Mouse (Mus musculus) c-Kit-negative CD71-positive TER-119-positive erythroid progenitor cells, embryonic 14.5 days (primary cell): ENCODE measurements around the gene A730009L09Rik.

Source experiments
- DNase-seq: peaks from one replicate; pipeline ENCODE4 v3.0.0-alpha.2; 2013; ENCODE audit warnings: low read depth, low spot score

A730009L09Rik gene

DNA sequence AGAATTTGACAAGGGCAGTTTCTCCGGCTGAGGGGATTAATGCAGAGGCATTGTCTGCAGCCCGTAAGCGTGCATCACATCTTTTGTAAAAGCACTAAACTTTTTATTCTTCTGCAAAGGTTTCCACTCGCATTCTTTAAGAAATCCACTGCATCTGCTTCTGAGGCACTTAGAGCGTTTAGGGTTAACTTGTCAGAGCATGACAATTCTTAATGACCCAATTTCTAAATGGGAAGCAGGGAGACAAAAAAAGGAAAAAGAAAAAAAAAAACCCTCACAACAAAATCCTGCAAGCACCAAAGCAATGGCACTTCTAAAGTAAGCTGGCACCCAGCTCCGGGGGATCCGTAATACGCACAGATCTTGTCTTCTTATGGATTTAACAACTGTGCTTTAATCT, at the start of gene A730009L09Rik:
TSS of gene A730009L09Rik (plus strand) at position 301 of the 400 bp plus-strand sequence.
- no peak for DNase-seq

DNA sequence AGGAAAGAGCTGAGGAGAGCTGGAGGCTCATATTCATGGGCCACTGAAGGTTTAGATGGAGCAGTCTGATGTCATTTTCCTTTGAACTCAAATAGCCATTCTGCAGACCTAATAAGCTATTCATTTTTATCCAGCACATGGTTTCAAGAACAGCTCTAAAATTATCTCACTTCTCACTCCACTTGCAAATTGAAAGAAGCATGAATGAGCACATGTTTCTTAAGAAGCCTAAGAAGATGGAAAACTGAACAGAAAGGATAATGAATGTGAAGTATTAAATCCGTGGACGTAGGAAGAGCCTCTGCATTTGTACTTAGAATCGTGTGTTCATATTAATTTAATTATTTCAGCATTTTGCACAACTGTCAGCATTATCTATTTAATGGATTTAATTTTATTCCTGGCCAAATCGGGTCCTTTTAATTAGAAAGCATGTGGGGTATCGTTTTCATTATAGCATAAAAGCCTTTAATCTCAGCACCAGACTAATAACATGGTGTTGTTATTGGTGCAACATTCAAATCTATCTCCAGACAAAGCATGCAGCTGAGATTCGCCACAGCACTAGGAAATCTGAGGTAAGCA, 49.2 kb upstream of the A730009L09Rik start:
- DNase-seq: no peak

DNA sequence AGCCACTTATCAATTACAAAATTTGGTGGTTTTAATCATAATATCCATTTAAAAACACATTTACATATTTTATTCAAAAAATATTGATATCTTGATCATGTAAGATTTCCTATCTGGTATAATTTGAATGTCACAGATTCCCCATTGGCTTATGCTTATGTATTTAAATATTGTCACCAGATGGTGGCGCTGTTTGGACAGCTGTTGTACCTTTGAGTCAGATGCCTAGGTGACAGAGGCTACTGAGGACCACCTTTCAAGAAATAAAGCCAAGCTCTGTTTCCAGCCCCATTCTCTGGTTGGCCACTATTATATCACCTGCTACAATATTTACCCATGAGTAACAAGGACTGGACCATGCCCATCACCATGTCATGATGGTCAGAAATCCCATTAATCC, 46.0 kb upstream of the A730009L09Rik start:
- no peak for DNase-seq

DNA sequence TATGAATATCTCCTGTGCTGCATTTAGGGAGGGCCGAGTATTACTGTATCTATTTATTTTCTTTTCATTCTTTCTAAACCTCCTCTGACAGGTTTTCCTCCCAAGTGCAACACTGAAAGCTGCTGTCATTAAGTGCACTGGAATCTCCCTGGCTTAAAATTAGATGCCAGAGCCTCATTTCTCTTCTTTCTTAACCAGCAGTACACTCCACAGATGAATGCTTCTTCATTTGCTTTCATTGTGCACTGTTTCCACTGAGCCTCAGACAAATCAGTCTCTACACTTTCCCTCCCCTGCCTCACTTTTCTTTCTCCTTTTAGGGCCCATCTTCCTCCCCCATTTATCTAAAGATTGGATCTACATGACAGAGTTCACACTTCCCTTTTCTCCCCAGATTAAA, 44.9 kb upstream of the A730009L09Rik start:
- no peak for DNase-seq

DNA sequence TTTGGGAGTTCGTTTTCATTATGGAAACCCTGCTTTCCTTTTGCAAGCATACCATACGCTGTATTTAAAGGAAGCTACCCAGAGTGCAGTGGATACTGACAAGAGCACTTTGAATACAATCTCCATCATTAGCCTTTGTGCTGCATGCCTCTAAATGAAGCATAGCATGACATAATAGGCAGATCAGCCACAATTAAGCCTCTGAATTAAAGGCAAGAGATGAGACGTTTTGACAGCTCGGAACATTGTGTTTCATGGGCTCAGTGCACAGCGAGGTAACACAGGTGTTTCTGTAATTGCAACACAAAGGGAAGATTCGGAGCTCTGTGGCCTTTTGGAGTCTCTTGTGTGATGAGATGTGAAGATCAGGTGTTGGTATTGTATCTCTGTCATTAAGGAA, 41.5 kb upstream of the A730009L09Rik start:
- DNase-seq: no peak

DNA sequence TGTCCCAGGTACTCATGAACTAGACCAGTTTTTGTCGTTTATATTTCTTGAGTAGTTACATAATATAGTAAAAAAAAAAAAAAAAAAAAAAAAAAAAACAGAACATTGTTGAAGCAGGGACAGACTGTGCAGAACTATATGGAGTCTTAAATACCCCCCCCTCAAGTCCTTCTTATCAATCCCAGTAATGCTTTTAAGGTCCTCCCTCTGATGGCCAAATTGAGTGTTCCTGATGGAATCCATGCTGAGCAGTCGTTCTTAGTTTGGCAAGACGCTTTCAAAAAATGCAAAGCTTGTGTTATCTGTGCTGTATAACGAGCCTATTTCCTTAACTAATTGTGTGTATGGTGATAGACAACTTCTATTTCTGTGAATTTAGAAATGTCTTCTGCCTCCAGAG, 40.2 kb upstream of the A730009L09Rik start:
- no peak for DNase-seq

DNA sequence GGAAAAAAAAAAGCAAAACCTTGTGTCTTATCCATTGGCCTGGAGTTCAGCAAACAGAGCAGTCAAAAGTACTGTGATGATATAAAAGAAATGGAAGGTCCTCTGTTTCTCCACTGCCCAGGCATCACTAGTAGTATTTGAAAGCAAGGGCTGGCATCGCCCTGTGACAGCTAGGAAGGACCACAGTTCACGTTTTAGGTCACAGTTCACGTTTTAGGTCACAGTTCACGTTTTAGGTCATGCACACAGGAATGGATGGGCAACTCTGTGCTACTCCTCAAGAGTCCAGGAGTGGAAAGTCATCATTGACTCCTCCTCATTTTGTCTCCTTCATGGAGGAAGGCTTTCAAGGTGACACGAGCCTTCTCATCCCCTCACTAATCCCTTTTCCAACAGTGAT, 38.0 kb upstream of the A730009L09Rik start:
- no peak for DNase-seq

DNA sequence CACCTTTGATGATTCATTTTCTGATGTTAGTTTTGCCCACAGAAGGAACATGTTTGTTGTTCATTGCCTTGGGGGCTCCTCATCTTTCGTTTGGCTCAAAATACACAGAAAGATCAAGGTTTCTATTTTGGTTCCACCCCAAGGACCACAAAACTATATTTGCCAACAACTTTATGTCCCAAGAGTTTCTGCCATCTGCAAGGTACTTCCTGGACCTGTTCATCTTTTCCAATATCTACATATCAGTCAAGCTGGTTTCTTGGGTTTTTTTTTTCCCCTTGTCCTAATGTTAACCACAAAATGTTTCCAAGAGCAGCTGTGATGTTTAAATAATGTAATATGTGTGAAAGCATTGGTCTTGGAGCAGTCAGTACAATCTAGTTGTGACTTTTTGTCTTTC, 37.4 kb upstream of the A730009L09Rik start:
- DNase-seq: no peak

DNA sequence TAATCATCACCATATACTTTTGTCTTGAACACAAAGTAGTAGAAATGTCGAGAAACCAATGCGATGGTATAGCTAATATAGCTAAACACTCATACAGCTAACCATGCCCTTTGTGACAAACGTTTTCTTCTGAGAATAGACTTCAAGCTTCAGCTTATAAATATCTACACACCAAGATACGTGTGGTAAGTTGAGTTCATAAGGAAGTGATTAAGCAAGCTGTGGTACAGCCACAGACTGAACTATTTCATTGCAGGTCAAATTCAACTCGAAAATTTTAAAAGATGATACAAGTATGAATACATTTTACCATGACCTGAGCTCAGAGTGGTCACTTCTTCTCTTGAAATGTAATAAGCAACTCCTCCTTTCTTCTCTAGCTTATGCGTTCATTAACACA, 37.0 kb upstream of the A730009L09Rik start:
- no peak for DNase-seq

DNA sequence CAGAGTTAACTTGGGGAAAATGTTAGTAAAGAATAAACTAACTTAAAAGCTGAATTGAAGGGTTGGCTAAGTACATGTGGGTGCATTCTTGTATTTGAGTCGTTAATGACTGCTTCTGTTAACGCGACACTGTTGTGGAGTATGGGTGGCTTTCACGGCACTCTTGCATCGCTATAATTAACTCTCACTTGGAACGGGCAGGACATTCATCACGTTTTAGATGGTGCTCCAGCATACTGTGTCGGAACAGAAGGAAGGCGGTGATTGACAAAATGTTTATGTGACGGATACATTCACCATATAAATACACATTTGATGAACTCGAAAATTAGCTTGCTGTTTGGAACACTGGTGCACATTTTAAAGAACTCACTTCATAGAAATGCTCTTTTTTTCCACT, 29.0 kb upstream of the A730009L09Rik start:
- DNase-seq: no peak

DNA sequence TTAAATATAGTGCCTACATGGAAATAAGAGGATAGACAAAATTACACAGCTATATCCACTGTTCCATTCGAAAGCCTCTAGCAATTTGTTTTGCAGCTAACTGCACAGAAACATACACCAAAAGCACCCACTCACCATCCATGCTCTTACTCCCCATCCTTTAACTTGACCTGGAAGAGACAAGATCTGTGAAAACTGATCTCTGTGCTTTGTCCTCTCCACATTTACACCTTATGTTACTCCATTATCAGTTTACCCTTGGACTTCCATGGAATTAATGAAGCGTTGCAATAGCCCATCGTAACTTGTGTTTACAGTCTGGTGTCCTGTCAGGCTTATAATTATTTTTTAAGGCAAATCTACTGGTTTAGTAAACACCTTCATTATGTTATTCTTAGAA, 20.1 kb upstream of the A730009L09Rik start:
- DNase-seq: no peak

DNA sequence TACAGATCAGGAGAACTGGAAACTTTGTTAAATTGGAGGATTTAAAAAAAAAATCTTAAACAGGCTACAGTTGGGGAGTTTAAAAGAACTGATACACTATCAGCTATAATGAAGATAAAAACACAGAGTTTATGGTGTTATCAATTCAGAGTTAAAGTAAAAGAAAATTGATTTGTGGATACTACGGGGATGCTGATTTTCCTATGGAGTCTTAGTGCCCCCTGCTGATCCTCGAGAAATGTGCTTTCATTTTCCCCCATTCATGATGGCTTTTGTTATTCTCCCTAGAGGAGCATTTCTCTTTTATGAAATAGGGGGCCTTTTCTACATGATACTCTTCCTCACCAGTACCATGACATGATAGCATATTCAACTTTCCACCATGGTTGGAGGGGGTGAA, 19.5 kb upstream of the A730009L09Rik start:
- no peak for DNase-seq

DNA sequence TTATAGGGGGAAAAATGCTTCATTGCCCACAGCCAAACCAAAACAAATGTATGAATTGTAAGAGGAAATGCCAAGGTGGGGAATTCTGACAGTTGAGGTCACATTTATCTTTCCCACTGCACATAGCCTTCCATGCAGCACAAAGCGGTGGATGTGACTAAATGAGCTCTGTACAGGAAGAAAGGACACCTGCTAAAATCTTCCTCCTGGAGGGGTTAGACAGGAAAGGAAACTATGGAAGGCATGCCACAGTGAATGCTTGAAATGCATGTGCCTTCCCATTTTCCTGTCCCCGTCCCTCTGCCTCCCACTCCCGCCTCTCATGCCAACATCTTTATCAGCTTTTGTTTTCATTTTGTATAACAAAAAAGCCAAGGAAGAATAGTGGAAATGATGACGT, 7.2 kb upstream of the A730009L09Rik start:
- no peak for DNase-seq

DNA sequence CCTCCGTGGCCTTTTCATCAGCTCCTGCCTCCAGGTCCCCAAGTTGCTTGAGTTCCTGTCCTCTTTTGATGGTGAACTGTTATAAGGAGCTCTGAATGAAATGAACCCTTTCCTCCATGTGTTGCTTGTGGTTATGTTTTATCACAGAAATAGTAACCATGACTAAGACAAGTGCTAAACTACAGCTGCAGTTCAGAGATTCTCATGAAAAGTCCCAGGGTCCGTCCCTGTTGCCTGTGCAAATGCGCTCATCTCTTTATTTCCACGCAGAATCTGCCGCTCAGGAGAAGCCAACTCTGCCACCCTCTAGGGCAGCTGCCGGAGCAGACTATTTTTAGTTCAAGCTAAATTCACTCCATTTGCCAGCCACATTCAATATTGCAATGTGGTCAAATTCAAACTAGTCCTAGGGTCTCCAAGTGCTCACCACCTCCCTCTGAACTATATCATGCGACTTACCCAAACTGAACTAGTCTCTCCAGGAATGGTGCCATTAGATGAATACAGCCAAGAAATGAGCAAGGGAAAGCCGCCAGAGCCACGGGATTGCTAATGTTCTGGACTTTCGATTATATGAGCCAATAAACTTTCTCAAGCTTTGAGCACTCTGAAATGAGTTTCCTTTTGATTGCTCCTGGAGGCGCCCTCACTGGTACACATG, 7.2 kb downstream of the A730009L09Rik start:
- DNase-seq: no peak

DNA sequence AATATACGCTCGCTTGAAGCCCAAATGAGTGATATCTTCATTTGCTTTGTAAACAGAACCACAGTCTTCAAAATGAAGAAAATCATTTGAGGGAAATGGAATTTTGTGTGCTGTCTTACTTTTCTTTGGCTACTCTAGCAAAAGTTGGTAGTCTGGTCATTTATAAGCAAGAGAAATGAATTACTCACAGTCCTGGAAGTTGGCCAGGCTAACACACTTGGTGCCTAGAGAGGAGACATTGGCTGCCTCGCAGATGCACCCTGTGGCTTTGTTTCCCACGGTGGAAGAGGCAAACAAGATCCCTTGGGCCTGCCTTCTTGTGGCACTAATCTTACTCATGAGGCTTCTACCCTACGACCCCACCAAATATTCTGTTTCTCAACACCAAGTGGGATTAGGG, 8.1 kb downstream of the A730009L09Rik start:
- DNase-seq: no peak

DNA sequence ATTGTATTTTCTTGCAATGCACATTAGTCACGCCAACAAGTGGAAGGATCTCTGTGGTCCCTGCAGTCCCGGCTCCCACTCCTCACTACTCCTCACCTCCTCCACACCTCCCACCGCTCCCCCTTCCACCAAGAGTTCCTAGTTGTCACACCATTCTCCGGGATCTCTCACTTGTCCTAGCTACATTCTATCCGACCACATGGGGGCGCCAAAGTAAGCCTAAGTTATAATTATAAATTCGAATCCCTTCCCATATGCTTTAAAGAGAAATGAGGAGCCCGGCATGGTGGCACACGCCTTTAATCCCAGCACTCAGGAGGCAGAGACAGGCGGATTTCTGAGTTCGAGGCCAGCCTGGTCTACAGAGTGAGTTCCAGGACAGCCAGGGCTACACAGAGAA, 12.5 kb downstream of the A730009L09Rik start:
- no peak for DNase-seq

DNA sequence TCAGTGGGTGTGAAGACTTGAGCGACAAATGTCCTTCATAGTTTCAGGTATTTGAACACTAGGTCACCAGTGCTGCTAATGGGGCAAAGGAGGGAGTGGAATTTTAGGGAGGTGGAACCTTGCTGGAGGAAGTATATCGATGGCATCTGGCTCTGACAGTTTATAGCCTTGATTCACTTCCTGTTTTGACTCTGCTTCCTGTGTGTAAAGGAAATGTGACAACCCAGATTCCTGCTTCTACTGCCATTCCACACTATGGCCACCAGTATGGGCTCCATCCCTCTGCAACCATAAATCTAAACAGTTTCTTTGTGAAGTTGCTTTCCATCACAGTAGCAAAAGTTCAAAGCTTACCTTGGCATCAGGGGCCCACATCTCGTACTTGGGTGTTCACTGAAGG, 17.9 kb downstream of the A730009L09Rik start:
- DNase-seq: no peak

DNA sequence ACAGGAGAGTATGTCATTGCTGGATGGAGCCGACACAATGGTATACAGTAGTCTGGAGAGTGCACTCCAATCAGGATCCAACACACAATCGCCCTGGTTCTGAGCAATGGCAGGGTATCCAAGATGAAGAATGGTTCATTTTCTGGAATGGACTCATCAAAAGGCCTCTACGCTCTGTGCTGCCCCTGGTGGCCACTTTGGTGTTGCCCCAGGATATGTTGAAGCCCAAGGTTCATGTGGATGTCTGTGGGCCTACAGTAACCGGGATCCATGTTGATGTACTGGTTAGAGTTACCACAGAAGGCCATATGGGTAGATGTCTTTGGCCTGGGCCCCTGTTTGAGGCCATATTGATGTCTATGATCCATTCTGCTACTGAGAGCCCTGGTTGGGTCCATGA, 31.1 kb downstream of the A730009L09Rik start:
- no peak for DNase-seq

DNA sequence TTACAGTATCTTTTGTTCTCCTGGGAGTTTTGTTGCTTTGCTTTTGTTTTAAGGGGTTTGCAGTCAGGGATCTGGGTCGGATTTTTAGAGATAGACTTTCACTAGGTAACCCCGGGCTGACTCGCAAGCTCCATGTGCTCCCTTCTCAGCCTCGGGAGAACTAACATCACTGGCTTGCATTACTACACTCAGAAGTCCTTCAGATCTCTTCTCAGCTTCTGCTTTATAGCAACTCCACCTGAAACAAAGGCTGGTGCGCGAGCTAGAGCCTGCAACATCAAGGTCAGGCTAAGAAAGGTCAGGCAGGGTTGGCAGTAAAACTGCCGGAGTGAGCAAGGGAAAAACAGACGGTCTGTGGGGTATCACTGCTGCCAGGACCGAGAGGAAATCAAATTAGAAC, 34.2 kb downstream of the A730009L09Rik start:
- no peak for DNase-seq

DNA sequence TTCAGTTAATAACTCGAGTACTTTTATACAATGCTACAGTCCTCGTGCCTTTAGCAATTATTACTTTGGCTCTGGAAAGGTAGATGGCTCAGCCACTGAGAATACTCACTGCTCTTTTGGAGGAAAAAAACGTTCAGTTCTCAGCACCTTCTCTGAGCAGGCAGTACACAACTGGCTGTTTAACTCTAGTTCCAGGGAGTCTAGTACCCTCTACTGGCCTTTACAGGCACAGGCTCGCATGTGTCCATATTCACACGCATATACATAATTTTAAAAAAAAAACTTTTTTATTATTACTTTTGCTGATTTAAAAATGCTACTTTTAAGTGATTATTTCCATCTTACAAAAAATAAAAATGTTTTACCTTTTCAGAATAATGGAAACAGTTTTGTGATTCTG, 35.5 kb downstream of the A730009L09Rik start:
- DNase-seq: no peak

DNA sequence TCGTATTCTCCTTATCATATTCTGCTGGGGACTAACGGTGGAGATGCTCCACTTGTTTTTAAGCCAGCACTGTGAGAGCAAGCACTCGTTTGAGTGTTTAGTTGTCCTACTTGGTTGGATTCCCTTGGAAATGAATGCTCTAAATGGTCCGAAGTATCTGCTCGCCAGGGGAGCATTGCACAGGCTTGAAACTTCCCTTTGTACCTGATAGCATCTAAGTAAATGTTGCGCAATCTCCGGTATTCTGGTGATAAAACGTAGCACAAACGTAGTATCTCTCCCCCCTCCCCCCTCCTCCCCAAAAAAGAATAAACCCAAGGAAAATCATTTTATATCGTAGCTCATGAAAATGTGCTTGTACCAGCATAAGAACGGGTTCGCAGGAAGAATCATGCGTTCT, 39.1 kb downstream of the A730009L09Rik start:
- no peak for DNase-seq

DNA sequence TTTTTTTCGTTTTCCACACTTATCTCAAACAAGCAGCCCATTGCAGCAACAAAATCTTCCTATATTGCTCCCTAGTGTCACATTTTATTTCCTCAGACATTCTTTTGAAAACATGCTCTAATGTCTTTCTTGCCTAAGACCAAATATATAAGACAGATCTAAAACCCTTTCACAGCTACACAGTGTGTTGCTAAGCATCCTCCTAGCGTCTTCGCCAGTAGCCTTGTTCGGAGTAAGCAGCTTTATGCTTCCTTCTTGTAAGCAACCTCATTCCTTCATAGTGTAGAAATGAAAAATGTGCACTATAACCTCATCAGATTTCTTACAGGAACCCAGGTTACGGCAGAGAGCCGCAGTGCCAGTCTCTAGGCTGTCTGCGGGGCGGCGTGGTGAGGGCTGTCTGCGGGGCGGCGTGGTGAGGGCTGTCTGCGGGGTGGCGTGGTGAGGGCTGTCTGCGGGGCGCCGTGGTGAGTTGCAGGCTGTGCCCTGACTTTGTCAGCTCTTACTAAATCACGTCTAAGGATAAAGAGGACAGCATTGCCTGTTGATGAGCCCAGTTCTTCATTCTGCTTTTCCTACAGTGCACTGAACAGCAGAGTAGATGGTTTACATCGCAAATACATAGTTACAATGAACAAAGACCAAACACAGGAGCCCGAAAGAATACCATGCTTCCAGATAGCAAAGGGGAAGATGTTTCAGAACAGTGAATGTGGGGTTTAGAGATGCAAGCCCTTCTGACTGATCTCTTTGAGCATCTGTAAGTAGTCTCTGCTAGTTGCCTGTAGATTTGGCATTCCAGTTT, 43.4 kb downstream of the A730009L09Rik start:
- no peak for DNase-seq
